In genomic region chr9:112253730-112254129, GRCm38 (mm10) we compare ENCODE assay signal across 22 mouse cellular contexts. TPM values are rescaled to one million over a fixed set of nuclear protein-coding genes. Genes with fewer than 3 reads are reported as not detected.
"Had no signal": no experiment of that assay in that cellular context is flagged by ENCODE, and none has a peak within 500 bp of the region (broad histone marks: within the 10 kb centered on the region; RNA-seq: fewer than 3 reads in every experiment).

No protein-coding gene starts in this region.

- H3K27ac ChIP-seq: heart, adult 2 months; hindbrain, embryonic 10.5 days; hindbrain, embryonic 12.5 days; hindbrain, embryonic 14.5 days; intestine, embryonic 15.5 days; layer of hippocampus, adult 2 months; left cerebral cortex, adult 2 months; limb, embryonic 10.5 days; limb, embryonic 12.5 days had no signal

- H3K9me3 ChIP-seq: hindbrain, embryonic 10.5 days; hindbrain, embryonic 12.5 days; intestine, embryonic 15.5 days; limb, embryonic 10.5 days; limb, embryonic 12.5 days had no signal

- DNase-seq: forebrain, postnatal 0 days; gastrocnemius, postnatal 14 days; heart, adult 2 months; heart, postnatal 10 days; heart, postnatal 4 days; kidney, adult 18-20 months; kidney, adult 8-10 months; kidney, postnatal 10 days; kidney, postnatal 25 days; kidney, postnatal 4 days had no signal

- H3K4me3 ChIP-seq: heart, adult 2 months; hindbrain, embryonic 10.5 days; hindbrain, embryonic 12.5 days; intestine, embryonic 15.5 days; layer of hippocampus, adult 2 months; left cerebral cortex, adult 2 months; limb, embryonic 10.5 days; limb, embryonic 12.5 days had no signal

- H3K36me3 ChIP-seq: hindbrain, embryonic 10.5 days; hindbrain, embryonic 12.5 days; intestine, embryonic 15.5 days; limb, embryonic 10.5 days; limb, embryonic 12.5 days had no signal

- ATAC-seq: forebrain, postnatal 0 days; hindbrain, embryonic 16.5 days; inflammation-experienced regulatory T-cells, adult 6 months; intestine, embryonic 15.5 days; intestine, postnatal 0 days had no signal

- H3K27me3 ChIP-seq: hindbrain, embryonic 12.5 days; intestine, embryonic 15.5 days; limb, embryonic 12.5 days had no signal

- H3K4me1 ChIP-seq: hindbrain, embryonic 10.5 days; hindbrain, embryonic 12.5 days; intestine, embryonic 15.5 days; limb, embryonic 10.5 days; limb, embryonic 12.5 days had no signal

- H3K4me2 ChIP-seq: hindbrain, embryonic 12.5 days; hindbrain, embryonic 14.5 days; intestine, embryonic 15.5 days; limb, embryonic 12.5 days had no signal

- H3K9ac ChIP-seq: forebrain, postnatal 0 days; hindbrain, embryonic 12.5 days; hindbrain, embryonic 14.5 days; intestine, embryonic 15.5 days; limb, embryonic 12.5 days had no signal

RNA-seq across cellular contexts. Expression of gene Arpp21, which starts 18.0 kb away (rescaled TPM):
- polyA plus RNA-seq: liver, adult 2 months had no signal
